Comparison of ENCODE assay signal across 17 mouse cellular contexts in genomic region chr14:103920169-103920568, GRCm38 (mm10).
A peak's percentile ranks its signal among the peaks of the same experiment; 100 is the strongest.
DNase-seq lines count a peak whose midpoint lies in the region; ATAC-seq and TF ChIP-seq lines count a peak whose summit lies in the region.
"Had no signal": no experiment of that assay in that cellular context is flagged by ENCODE, and none has a peak within 500 bp of the region (broad histone marks: within the 10 kb centered on the region; RNA-seq: fewer than 3 reads in every experiment).

No protein-coding gene starts in this region.

- no peaks in the 10 kb centered on the region for H3K9me3 ChIP-seq in heart, embryonic 10.5 days
- H3K9me3 ChIP-seq in lung, embryonic 14.5 days (ENCODE audit: low read depth, low read length): no peaks in the 10 kb centered on the region
- H3K9me3 ChIP-seq in liver, postnatal 0 days (ENCODE audit: low read length): no peaks in the 10 kb centered on the region
- H3K9me3 ChIP-seq: hindbrain, embryonic 10.5 days; limb, embryonic 15.5 days; stomach, embryonic 15.5 days had no signal

- no peak overlapping the region for H3K4me3 ChIP-seq in heart, embryonic 10.5 days
- no peak overlapping the region for H3K4me3 ChIP-seq in lung, embryonic 14.5 days (ENCODE audit: low read depth, low read length)
- no peak overlapping the region for H3K4me3 ChIP-seq in liver, postnatal 0 days (ENCODE audit: low read depth, low read length)
- H3K4me3 ChIP-seq: hindbrain, embryonic 10.5 days; limb, embryonic 15.5 days; stomach, embryonic 15.5 days had no signal

- TF ChIP-seq EP300 in liver, postnatal 0 days (IDR thresholded peaks at IDR 0.05; ENCODE audit: low read depth): no peak

- ATAC-seq in lung, embryonic 14.5 days (ENCODE audit: insufficient read depth): no peak
- peak; percentile 50 for ATAC-seq in liver, postnatal 0 days
- ATAC-seq: forebrain, postnatal 0 days; midbrain, embryonic 16.5 days had no signal

- DNase-seq in heart, embryonic 10.5 days (ENCODE audit: low spot score): no peak
- DNase-seq in heart, adult 8-10 months (ENCODE audit: low spot score): no peak
- DNase-seq in lung, embryonic 14.5 days: peak; percentile 33
- DNase-seq in lung, adult 18-20 months: no peak
- peak; percentile 33 for DNase-seq in c-Kit-positive CD71-negative TER-119-negative erythroid progenitor cells, embryonic 14.5 days (ENCODE audit: low read depth)
- DNase-seq in liver, postnatal 0 days: no peak
- DNase-seq in right cerebral cortex, adult 18-20 months: no peak
- no peak for DNase-seq in cerebellum, adult 9-10 months
- DNase-seq: adrenal gland, postnatal 10 days; cerebellum, adult 8-10 months; forebrain, postnatal 0 days; gastrocnemius, postnatal 10 days; kidney, adult 18-20 months had no signal

- no peak overlapping the region for H3K9ac ChIP-seq in lung, embryonic 14.5 days
- no peak overlapping the region for H3K9ac ChIP-seq in liver, postnatal 0 days (replicated peaks)
- H3K9ac ChIP-seq: forebrain, postnatal 0 days; limb, embryonic 15.5 days; stomach, embryonic 15.5 days had no signal

- H3K36me3 ChIP-seq in heart, embryonic 10.5 days: no peaks in the 10 kb centered on the region
- no peaks in the 10 kb centered on the region for H3K36me3 ChIP-seq in lung, embryonic 14.5 days (ENCODE audit: insufficient read depth)
- H3K36me3 ChIP-seq in liver, postnatal 0 days (replicated peaks; ENCODE audit: insufficient read depth, low read length): no peaks in the 10 kb centered on the region
- H3K36me3 ChIP-seq: hindbrain, embryonic 10.5 days; limb, embryonic 15.5 days; stomach, embryonic 15.5 days had no signal

- 57% methylated on average over 5 of the region's 5 CpGs for WGBS in heart, embryonic 10.5 days
- 60% methylated on average over 5 of the region's 5 CpGs for WGBS in lung, embryonic 14.5 days
- 27% methylated on average over 5 of the region's 5 CpGs for WGBS in liver, postnatal 0 days (ENCODE audit: insufficient replicate concordance)

- peaks cover 15% of the 10 kb centered on the region for H3K4me1 ChIP-seq in heart, embryonic 10.5 days
- no peaks in the 10 kb centered on the region for H3K4me1 ChIP-seq in lung, embryonic 14.5 days (ENCODE audit: insufficient read depth)
- no peaks in the 10 kb centered on the region for H3K4me1 ChIP-seq in liver, postnatal 0 days (ENCODE audit: insufficient read depth)
- H3K4me1 ChIP-seq: limb, embryonic 15.5 days; stomach, embryonic 15.5 days had no signal

- no peak overlapping the region for H3K4me2 ChIP-seq in lung, embryonic 14.5 days
- H3K4me2 ChIP-seq in liver, postnatal 0 days (ENCODE audit: low read depth, low read length): no peak overlapping the region
- H3K4me2 ChIP-seq: limb, embryonic 15.5 days; stomach, embryonic 15.5 days had no signal

- TF ChIP-seq CTCF in lung, embryonic 14.5 days (IDR thresholded peaks at IDR 0.05; ENCODE audit: low read depth): no peak
- TF ChIP-seq CTCF in liver, postnatal 0 days (IDR thresholded peaks at IDR 0.05; ENCODE audit: low read depth): no peak

- 0 out of 2 replicates have a peak overlapping the region, but pooled peaks have one; percentile 25 for H3K27ac ChIP-seq in heart, embryonic 10.5 days
- H3K27ac ChIP-seq in lung, embryonic 14.5 days (ENCODE audit: low read depth): peak overlapping the region; percentile 3; the same call in 1 of the 2 replicates
- H3K27ac ChIP-seq in liver, postnatal 0 days (ENCODE audit: low read depth): no peak overlapping the region
- H3K27ac ChIP-seq: hindbrain, embryonic 10.5 days; limb, embryonic 15.5 days; stomach, embryonic 15.5 days had no signal

- no peaks in the 10 kb centered on the region for H3K27me3 ChIP-seq in heart, embryonic 10.5 days (ENCODE audit: insufficient read depth, poor library complexity, severe bottlenecking)
- no peaks in the 10 kb centered on the region for H3K27me3 ChIP-seq in lung, embryonic 14.5 days (ENCODE audit: insufficient read depth, low read length)
- H3K27me3 ChIP-seq in liver, postnatal 0 days (ENCODE audit: insufficient read depth, low read length): no peaks in the 10 kb centered on the region
- H3K27me3 ChIP-seq: limb, embryonic 15.5 days; stomach, embryonic 15.5 days had no signal

Comparison
In these comparisons a context has a peak if more than half of its experiments do, and no peak if none do; other contexts are left out.
1. DNase-seq: peak in lung, embryonic 14.5 days (single experiment) and c-Kit-positive CD71-negative TER-119-negative erythroid progenitor cells, embryonic 14.5 days (single experiment); none in heart, embryonic 10.5 days (single experiment), heart, adult 8-10 months (single experiment), lung, adult 18-20 months (0 of 2), liver, postnatal 0 days (single experiment), right cerebral cortex, adult 18-20 months (single experiment) and cerebellum, adult 9-10 months (single experiment).